Mouse (Mus musculus): Measurements from ENCODE around the gene Gipc2.
A peak's percentile ranks its signal among the peaks of the same experiment; 100 is the strongest.
"Not testable (repeated sequence)": the region's sequence is repeated elsewhere in the genome, so short reads cannot be mapped to it uniquely, and the experiment has no call there.

Gipc2 gene

DNA sequence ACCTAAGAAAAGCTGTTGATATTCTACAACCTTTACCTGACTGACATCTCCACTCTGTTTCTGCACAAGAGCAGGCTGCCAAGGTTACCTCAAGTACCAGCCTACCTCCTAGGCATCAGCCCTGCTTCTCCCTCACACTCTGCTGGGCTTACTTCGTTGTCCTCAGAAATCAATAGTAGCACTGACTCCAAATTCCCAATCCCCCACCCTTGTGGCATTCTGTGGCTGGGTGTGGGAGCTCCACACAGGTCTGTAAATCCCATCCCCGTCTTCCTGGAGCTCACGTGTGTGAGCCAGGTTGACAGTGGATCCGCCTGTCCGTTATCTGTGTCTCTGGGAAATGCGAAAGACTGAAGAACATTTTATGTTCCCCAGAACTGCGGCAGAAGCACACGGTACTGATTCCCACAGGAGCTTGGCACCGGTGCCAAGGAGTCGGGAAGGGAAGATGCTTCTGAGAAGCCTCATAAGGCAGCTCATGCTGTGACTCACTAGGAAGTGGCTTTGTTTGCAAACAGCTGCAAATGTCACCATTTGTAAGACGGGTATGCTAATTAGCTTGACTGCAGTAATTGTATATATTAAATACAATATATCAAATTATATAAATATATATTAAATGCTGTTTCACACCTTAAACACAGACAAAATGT lies 10.6 kb downstream of the Gipc2 start:
- no peak for DNase-seq (ENCODE audit: low read depth)

DNA sequence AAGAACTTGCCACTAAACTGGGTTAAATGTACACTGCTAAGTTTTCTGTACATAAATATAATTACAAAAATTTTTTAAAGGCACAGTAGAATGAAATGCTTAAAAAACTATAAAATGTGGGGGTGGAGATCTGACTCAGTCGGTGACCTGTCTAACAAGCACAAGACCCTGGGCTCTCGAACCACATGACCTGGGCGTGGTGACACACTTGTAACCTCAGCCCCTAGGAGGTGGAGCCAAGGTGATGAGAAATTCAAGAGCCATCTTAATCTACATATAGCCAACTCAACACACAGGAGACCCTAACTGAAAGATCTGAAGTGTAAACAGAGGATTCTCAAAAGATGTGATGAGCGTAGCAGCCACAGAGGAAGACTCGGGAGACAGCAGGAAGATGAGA lies 11.9 kb downstream of the Gipc2 start:
- DNase-seq (ENCODE audit: low read depth) = no peak

DNA sequence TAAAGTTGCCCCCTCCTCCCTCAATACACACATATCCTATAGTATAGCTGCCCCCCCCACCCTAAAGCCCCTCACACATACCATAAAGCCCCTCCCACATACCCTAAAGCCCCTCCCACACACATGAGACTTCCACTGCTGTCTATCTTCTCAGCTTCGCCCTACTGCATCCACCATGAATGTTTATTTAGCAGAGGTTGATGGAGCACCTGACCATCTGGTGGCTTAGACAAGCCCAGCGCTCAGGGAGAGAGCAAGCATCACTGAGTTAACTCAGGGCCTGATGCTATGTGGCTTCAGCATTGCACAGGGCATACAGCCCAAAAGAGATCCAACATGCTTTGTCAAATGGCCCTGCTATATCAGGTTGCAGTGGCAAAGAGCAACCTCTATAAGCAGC lies 12.9 kb downstream of the Gipc2 start:
- no peak for DNase-seq (ENCODE audit: low read depth)

DNA sequence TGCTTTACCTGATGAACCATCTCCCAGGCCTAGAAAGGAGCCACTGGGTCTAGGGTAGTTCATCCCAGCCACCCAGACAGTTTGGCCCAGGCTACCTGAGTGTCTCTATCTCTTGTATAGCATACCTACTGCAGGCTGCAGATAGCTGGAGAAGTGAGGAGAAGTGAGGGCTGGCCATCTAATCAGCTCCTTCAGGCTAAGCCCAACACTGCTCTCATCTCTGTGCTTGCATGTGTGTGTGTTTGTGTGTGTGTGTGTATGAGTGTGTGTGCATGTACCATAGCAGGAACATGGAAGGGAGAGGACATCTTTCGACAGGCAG lies 13.6 kb downstream of the Gipc2 start:
- DNase-seq (ENCODE audit: low read depth) = no peak

DNA sequence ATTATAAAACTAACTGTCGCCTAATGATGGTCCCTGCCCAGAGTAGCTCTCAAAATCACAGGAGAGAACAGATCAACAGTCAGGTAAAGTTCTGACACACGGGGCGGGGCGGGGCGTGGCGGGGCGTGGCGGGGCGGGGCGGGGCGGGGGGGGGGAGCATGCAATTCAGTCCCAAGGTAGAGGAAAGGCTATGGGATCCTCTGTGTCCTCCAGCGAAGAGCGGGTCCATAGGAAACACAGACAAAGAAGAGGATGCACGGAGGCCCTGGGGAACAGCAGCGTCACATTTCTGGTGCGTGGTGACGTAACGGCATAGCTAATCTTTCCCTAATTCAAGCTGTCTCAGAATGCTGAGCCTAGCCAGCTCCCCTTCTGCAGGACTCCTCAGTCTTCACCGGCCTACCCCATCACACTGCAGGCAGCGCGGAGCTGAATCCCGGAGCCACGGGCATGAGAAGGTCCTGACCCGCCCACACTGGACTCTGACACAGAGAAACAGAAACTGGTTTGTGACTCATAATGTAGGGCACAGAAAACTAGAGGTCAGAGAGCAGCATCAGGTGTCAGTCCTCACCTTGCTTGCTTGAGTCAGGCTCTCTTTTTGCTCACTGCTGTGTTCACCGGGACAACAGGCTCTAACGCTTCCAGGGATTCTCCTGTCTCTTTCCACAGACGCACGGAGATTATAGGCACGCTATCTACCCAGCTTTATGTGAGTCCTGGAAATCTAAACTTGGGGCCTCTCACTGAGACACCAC lies 14.1 kb downstream of the Gipc2 start:
- DNase-seq (ENCODE audit: low read depth) = no peak

DNA sequence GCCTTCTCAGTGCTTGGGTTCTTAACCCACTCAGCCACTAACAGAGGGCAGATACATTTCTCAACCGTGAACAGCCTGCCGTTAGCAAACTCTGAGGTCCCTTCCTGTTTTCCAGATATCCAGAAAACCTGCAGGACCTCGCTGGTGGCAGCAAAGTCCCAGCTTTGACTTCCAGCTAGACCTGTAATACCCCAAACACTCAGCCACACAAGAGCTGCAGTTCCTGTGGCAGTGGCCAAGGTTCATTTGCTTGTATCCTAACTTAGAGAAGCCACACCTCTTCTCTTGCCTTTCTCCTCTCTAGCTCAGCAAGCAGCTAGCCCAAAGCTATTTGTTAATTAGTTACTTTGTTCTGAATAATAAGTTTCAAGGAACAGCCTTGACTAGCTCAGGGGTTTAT lies 16.2 kb downstream of the Gipc2 start:
- DNase-seq (ENCODE audit: low read depth) = no peak

DNA sequence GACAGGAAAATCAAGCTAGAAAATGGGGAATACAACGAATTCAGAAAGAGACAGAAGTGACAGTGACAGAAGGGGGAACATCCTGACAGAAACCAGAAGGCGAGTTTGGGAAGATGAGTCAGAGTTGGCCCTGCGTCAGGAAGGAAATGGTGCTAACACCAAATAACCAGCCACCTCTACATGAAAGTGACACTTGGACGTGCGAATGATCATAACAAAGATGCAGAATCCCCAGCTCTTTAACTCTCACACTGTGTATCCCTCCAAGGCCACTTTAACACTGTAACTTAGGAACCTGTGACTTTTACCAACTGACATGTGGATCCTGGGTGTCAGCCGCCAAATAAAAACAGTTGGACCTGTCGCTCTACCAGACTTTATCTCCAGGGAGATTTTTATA lies 16.6 kb downstream of the Gipc2 start:
- DNase-seq (ENCODE audit: low read depth) = no peak

DNA sequence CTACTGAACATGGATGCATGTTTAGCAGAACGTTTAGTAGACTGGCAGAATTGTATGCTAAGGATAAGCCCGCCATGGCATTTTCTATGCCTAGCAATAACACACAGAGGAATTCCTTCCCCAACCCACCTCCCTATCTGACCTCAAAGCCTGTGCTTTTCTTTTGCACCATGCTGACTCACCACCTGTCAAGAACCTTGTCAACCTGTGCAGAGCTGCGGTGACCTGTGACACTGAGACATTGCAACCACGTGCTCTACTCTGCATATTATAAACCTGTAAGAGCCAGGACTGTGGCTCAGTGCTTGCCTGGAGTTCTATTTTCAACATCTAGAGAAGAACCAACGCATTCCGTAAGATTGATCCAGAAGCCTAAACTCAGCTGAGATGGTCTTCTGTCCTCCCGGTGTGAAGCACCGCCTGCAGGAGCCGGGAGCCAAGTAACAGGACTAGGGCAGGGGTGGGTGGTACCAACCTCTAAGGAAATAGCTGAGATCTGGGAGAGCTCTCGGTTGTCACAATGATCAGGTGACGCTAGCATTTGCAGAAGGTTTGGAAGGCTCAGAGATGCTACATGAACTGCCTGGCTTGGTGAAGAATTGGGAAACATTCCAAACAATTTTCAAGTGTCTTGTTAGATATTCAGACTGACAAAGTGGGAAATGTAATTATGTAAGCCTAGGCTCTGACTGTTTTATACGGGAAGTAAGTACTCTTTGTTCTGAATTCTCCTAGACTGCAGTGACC lies 18.8 kb downstream of the Gipc2 start:
- no peak for DNase-seq (ENCODE audit: low read depth)

DNA sequence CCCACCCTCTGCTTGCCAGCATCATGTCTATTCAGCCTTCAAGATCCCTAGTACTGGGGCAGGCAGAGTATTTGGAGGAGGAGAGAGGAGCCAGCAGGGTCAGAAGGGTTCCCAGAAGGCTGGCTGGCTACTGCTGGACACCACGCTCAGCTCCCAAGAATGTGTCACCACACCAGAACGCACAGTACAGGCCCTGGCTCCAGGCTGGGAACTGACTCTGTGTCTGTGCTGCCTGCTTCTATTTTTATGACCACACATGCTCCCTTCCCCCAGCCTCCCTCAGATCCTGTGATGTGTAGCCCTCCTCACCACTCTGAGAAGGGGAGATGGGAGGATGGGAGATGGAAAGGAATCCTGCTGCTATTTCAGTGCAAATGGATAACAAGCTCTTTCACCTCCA lies 20.8 kb downstream of the Gipc2 start:
- peak; percentile 64 for DNase-seq (ENCODE audit: low read depth)

DNA sequence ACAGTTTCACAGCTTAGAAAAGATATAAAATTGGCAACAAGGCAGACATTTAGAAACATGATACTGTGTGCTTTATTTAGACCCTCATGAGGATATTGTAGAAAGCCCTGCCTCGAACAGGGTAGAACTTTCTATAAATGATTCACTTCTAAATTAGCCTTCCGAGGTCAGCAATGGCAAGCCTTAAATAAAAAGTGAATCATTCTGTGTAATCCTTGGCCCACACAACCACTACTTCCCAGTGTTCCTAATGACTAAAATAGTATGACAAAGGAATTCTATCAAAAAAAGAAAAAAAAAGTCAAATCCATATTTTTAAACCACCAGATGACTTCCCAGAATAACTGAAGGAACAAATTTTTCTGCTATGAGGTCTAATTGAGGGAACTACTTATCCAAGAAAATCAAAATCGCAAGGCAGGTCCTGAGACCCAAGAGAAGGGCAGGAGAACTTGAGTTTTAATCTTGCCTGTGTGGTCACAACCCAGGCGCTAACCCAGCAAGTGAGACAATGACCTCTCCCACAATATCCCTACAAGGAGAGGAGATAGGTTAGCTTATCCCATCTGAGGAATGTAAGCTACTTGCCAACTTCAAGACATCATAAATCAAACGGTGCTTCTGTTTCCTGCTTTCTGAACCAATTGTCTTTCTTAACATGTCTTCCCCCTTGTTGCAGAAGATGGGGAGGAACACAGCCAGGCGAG lies 22.9 kb downstream of the Gipc2 start:
- DNase-seq (ENCODE audit: low read depth) = no peak

DNA sequence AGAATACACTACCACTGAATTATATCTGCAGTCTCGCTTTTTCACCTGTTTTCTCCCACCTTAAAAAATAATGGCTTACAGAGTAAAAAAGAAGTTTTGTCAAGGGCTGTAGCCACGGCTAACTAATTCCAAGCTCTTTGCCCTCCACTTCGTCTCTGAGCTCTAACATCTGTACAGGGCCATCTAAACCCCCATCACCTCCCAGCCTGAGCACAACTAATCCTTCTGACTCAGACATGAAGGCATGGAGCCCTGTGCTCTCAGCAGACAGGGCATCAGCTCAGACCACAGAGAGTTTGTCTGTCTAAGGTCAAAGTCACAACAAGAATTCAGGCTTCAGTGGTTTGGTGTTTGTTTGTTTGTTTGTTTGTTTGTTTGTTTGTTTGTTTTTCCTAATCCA lies 23.9 kb downstream of the Gipc2 start:
- no peak for DNase-seq (ENCODE audit: low read depth)

DNA sequence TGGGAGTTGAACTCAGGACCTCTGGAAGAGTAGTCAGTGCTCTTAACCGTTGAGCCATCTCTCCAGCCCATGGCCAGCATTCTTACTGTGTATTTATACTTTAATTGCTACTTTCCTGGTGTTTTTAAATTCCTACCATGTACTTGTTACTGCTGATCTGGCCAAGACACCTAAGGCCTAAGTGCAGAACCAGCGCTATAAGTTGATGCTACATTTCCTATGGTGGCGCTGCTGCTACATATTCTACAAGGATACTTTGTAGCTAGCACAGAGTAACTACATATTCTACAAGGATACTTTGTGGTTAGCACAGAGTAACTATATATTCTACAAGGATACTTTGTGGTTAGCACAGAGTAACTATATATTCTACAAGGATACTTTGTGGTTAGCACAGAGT lies 26.7 kb downstream of the Gipc2 start:
- DNase-seq (ENCODE audit: low read depth) = not testable (repeated sequence)

DNA sequence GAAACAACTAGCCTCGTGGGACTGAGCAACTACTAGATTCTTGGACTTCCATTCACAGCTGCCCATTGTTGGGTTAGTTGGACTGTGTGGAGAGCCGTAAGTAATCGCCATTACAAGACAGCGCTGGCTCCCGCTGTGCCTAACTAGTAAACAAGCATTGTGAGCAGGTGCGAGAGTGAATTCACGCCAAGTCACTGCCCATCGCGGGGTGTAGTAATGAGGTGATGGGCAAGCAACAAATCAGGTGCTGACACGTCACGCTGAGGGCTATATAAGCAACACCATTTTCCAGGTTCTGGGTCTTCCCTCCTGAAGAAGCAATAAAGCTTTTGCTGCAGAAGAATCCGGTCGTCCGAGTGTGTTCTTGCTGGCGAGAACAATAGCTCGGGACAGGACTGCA lies 29.9 kb downstream of the Gipc2 start:
- DNase-seq (ENCODE audit: low read depth) = not testable (repeated sequence)

DNA sequence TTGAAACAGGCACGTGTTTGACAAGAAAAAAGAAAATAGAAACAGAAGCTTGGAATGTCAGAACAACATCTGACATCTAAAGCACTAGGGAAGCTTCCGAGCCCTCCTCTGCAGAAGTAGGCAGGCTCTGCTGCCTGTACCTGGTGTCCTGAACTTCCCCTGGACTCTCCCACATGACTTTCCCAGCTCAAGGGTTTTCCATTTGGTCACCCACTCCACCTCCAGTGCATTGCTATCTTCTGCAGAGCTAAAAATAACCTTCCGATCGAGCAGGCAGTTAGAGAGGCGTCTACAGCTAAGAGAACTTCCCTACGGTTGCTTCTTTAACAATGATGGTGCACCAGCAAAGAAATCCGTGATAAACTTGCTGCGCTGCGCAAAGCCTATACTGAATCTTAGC lies 32.4 kb downstream of the Gipc2 start:
- DNase-seq (ENCODE audit: low read depth) = no peak

DNA sequence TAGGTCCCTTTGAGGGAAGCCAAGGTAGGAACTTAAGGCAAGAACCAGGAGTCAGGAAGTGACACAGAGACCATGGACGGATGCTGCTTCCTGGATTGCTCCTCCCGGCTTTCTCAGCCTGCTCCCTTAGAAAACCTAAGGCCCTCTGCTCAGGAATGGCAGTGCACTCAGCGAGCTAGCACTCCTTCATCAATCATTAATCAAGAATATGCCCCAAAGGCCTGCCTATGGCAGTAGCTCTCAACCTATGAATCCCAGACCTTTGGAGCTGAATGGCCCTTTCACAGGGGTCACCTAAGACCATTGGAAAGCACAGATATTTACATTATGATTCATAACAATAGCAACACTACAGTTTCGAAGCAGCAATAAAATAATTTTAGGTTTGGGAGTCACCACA lies 35.1 kb downstream of the Gipc2 start:
- DNase-seq (ENCODE audit: low read depth) = no peak

DNA sequence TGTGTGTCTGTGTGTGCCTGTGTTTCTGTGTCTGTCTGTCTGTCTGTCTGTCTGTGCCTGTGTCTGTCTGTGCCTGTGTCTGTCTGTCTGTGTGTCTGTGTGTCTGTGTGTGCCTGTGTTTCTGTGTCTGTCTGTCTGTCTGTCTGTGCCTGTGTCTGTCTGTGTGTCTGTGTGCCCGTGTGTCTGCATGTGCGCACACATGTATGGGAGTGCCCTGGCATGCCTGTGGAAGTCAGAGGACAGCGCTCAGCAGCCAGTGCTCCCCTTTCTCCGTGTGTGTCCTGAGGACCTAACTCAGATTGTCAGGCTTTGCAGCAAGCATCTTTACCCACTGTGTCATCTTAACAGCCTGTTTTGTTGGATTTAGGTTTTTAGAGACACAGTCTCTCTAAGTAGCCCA lies 36.6 kb downstream of the Gipc2 start:
- not testable (repeated sequence) for DNase-seq (ENCODE audit: low read depth)

DNA sequence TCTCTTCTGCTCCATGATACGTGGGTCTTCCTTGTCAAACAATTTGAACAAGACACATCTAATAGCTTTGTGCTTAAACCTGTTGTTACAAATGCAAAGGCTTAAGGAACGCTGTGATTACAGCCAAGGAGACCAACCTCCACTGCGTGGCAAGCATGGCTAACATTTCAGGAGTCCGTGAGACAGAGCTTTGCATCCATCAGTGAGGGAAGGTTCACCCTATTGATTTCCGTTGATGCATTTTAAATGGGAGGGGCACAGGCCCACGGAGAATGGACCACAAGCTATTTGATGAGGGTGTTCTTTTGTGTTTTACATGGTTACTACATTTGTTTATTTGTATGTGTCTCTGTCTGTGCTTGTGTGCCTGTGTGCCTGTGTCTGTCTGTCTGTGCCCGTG lies 37.4 kb downstream of the Gipc2 start:
- DNase-seq (ENCODE audit: low read depth) = no peak

DNA sequence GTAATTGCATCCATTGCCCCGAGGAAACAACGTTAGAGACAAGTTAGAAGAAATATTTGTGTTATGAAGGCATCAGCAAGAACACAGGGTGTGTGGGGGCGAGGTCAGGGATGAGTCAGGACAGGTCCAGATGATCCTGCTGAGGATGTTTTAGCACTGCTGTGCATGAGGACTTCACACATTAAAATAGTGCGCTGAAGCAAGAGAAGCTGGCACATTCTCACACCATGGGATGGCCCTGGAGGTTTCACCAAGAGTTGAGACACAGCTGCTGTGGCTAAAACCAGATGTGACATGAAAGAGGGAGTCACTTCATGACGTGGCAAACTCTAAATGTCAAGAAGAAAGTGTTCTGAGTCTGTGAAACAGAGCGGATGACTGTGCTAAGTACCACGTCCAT lies 38.9 kb downstream of the Gipc2 start:
- no peak for DNase-seq (ENCODE audit: low read depth)

DNA sequence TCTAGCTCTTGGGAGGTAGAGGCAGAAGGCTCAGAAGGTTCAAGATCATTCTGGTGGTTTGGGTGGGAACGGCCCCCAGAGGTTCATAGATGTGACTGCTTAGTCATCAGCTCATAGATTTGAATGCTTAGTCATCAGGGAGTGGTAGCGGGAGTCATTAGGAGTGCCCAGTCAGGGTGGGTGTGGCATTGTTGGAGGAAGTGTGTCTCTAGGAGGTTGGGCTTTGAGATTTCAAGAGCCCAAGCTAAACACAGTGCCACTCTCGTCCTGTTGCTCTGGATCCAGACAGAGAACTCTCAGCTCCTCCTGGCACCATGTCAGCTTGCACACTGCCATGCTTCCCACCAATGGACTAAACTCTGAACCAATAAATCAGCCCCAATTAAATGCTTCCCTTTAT lies 43.3 kb downstream of the Gipc2 start:
- no peak for DNase-seq (ENCODE audit: low read depth)

DNA sequence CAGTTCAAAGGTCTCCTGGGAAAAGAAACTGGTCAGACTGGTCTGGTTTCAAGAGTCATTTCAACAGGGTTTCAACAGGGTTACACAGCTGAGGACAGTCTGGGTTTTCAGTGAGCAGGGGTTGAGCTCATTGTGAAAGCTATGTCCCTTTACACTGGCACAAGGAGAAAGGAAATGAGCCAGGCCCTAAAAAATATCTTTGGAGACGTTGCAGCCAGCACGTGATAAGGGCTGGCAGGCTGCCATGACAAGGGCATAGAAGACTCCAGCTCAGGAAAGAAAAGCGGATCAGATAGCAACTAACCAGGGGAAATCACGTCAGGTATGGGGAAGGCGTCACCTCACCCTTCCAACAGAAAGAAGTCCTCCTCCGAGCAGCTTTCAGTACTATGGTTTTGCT lies 43.9 kb downstream of the Gipc2 start:
- DNase-seq (ENCODE audit: low read depth) = no peak

DNA sequence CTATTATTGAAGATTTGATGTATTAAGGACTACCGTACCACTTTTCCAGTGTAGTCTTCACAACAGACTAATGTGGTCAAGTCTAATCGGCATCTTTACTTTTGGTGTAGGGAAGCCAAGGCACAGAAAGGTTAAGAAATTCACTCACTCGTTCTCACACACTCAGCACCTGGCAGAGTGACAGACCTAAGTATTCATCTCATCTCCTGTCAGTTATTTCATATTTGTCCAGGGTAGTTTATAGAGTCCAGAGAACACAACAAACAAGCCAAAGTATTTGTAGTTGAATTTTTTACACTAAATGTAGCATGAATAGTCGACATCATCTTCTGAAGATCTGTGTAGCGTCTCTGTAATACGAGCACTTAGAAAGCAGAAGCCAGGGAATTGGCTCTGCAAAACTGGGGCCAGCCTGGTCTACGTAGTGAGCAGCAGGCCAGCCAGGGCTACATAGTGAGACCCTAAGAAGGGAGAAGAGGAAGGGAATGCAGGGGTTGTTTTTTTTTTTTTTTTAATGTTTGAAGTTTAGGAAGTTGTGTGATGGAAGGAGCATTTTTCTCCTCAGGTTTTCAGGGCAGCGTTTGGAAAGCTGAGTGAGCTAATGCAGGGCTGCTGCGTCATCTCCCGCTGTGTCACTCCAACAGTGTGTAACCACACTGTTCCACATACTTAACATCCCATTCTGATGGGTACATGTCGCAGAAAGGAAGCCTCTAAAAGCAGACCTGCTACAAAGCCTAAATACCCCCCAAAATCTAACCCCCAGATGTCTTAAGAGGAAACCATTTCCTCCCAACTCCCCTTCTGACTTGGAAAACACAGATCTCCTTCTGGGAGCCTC lies 44.6 kb downstream of the Gipc2 start:
- DNase-seq (ENCODE audit: low read depth) = no peak

DNA sequence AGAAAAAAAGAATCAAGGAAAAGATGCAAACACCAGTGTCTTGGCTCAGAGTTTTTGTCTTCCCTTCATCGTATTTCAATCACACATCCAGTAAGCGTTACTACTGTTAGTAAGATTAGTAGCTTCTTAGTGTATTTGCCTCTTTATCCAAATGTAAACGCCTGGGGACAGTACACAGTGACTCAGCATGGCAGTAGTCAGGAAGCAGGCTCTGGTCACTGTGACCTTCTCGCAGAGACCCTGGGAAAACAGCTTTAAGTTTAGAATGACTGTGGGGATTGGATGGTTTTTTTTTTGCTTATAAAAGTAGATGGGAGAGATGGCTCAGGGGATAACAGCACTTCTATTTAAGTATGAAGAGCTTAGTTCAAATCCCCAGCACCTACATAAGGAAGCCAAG lies 46.0 kb downstream of the Gipc2 start:
- no peak for DNase-seq (ENCODE audit: low read depth)

Data from fibroblast of lung, adult 2 months (primary cell).